Mouse (Mus musculus): ENCODE data around the gene 4930578G10Rik. TPM values are rescaled to one million over a fixed set of nuclear protein-coding genes. Genes with fewer than 3 reads are reported as not detected.

4930578G10Rik gene
- polyA plus RNA-seq, 1 experiment = not detected

- WGBS = 79% methylated on average over 7 of the region's 7 CpGs
- no peak for TF ChIP-seq POLR2A (IDR thresholded peaks at IDR 0.05; ENCODE audit: borderline replicate concordance, extremely low read depth, low read depth, low read length)
- TF ChIP-seq CTCF (IDR thresholded peaks at IDR 0.05; ENCODE audit: insufficient read depth, low read length) = no peak
- H3K4me1 ChIP-seq (ENCODE audit: control insufficient read depth, insufficient read depth, low read length) = no peaks in the 10 kb centered on the region
- no peak overlapping the region for H3K4me3 ChIP-seq (replicated peaks; ENCODE audit: extremely low read depth, low read depth, low read length)
- no peak for DNase-seq
Observed at GRCm38 (mm10) chr4:42895118-42895517, 159.8 kb downstream of the 4930578G10Rik start.

Other genes with a start within 250 kb of the 4930578G10Rik start
- not detected in 2 replicates for gene Fam205a2, start 207.4 kb upstream of the 4930578G10Rik start, polyA plus RNA-seq (2012; rRNA removed)
- 4.7 and 12.9 TPM in 2 replicates for gene Gm10591, start 123.3 kb upstream of the 4930578G10Rik start, polyA plus RNA-seq (2012; rRNA removed)
- gene Gm2564, start 105.8 kb upstream of the 4930578G10Rik start, polyA plus RNA-seq (2012; rRNA removed) = 4.9 and 7.1 TPM in 2 replicates
- gene Ccl27b, start 80.3 kb upstream of the 4930578G10Rik start, polyA plus RNA-seq (2012; rRNA removed) = not detected in 2 replicates
- gene Il11ra2, start 73.7 kb upstream of the 4930578G10Rik start, polyA plus RNA-seq (2012; rRNA removed) = 0.09 and 0.46 TPM in 2 replicates
- 14.3 and 16.4 TPM in 2 replicates for gene Ccl19, start 21.0 kb downstream of the 4930578G10Rik start, polyA plus RNA-seq (2012; rRNA removed)
- gene Ccl21a, start 38.4 kb downstream of the 4930578G10Rik start, polyA plus RNA-seq (2012; rRNA removed) = 103 and 113 TPM in 2 replicates
- not detected in 2 replicates for gene Fam205a1, start 118.3 kb downstream of the 4930578G10Rik start, polyA plus RNA-seq (2012; rRNA removed)
- not detected in 2 replicates for gene Gm12394, start 121.2 kb downstream of the 4930578G10Rik start, polyA plus RNA-seq (2012; rRNA removed)
- not detected in 2 replicates for gene Fam205c, start 138.7 kb downstream of the 4930578G10Rik start, polyA plus RNA-seq (2012; rRNA removed)
- gene Phf24, start 181.1 kb downstream of the 4930578G10Rik start, polyA plus RNA-seq (2012; rRNA removed) = 7.6 and 10.3 TPM in 2 replicates
- gene Dnajb5, start 214.3 kb downstream of the 4930578G10Rik start, polyA plus RNA-seq (2012; rRNA removed) = 20.0 and 22.1 TPM in 2 replicates
- not detected in 2 replicates for gene 1700022I11Rik, start 234.1 kb downstream of the 4930578G10Rik start, polyA plus RNA-seq (2012; rRNA removed)

All from lung, adult 2 months (tissue).